Mouse (Mus musculus) forebrain, embryonic 11.5 days (tissue): ENCODE results near the gene Rnf166. TPM values are rescaled to one million over a fixed set of nuclear protein-coding genes. Genes with fewer than 3 reads are reported as not detected.
A peak's percentile ranks its signal among the peaks of the same experiment; 100 is the strongest.

Experiments used
- ATAC-seq: fragments of 200-750 bp; cut with Nextera tagmentation; replicated peaks from 2 replicates; pipeline ENCODE4 v1.8.0; 2017; ENCODE audit warnings: moderate TSS enrichment; ENCODE audit not compliant: low FRiP score
- DNase-seq: peaks from one replicate; pipeline ENCODE4 v3.0.0-alpha.2; 2017; ENCODE audit warnings: low spot score
- H3K27ac ChIP-seq: fragments of 300-500 bp; sonication (generic); 2 replicates; pipeline ENCODE4 v1.5.1; 2014; ENCODE audit warnings: low read depth, low read length
- H3K27me3 ChIP-seq: fragments of 300-500 bp; sonication (generic); 2 replicates; pipeline ENCODE4 v1.6.1; 2014; ENCODE audit warnings: mild to moderate bottlenecking, low read length, mixed read lengths; ENCODE audit not compliant: control insufficient read depth, insufficient read depth
- H3K36me3 ChIP-seq: fragments of 300-500 bp; sonication (generic); 2 replicates; pipeline ENCODE4 v1.6.1; 2014; ENCODE audit warnings: mild to moderate bottlenecking, low read length, moderate library complexity, mixed read lengths; ENCODE audit not compliant: control insufficient read depth, insufficient read depth
- H3K4me1 ChIP-seq: fragments of 300-500 bp; sonication (generic); replicated peaks from 2 replicates; pipeline ENCODE4 v1.6.1; 2014; ENCODE audit warnings: low read length, mixed read lengths; ENCODE audit not compliant: control insufficient read depth, insufficient read depth
- H3K4me2 ChIP-seq: fragments of 300-500 bp; sonication (generic); 2 replicates; pipeline ENCODE4 v1.6.1; 2014; ENCODE audit warnings: low read depth, mild to moderate bottlenecking, low read length, moderate library complexity, mixed read lengths; ENCODE audit not compliant: severe bottlenecking
- H3K4me3 ChIP-seq: fragments of 300-500 bp; sonication (generic); 2 replicates; pipeline ENCODE4 v1.5.1; 2014; ENCODE audit warnings: low read depth, low read length
- H3K9ac ChIP-seq: fragments of 300-500 bp; sonication (generic); 2 replicates; pipeline ENCODE4 v1.6.1; 2014; ENCODE audit warnings: low read length
- H3K9me3 ChIP-seq: fragments of 300-500 bp; sonication (generic); 2 replicates; pipeline ENCODE4 v1.6.1; 2016; ENCODE audit warnings: low read length, mixed read lengths; ENCODE audit not compliant: control insufficient read depth
- WGBS: fragments of 180-500 bp; shearing (Covaris S2); extraction: QIAGEN DNeasy Blood & Tissue Kit; methylation state at CpG from one replicate; pipeline ENCODE4 v1.1.7; 2014; 5-methylcytosine and 5-hydroxymethylcytosine counted together
- polyA plus RNA-seq: library from polyadenylated mRNA; unstranded; fragments of >200 nt; fragmentation: Nextera tagmentation; extraction: Ambion mirVana; gene quantifications from 2 replicates; pipeline ENCODE4 v1.2.1, GENCODE M21; 2014

Gene Rnf166
- polyA plus RNA-seq, 1 experiment from 2014 or later, result 31.2 TPM

DNA sequence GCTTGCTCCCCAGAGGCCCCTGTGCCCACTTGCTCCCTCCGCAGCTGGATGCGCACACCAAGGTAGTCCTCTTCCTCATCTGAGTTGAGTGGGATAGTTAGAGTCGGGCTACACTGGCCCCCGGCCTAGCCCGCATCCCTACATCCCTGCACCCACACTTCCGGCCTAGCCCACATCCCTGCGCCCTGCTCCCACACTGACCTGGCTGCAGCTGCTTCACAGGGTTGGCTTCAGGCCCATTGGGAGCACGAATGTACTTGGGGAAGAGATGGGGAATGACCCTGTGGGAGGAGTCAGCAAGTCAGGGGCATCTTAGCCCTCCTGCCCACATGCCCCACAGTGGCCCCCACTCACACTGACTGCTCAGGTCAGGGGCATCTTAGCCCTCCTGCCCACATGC lies 6.6 kb upstream of the Rnf166 start:
- Histone ChIP-seq H3K4me2 (no peak overlapping the region), H3K27ac (no peak overlapping the region), H3K4me3 (no peak overlapping the region), H3K27me3 (no peaks in the 10 kb centered on the region), H3K9ac (no peak overlapping the region), H3K4me1 (no peaks in the 10 kb centered on the region), H3K36me3 (peaks cover 9% of the 10 kb centered on the region), H3K9me3 (no peaks in the 10 kb centered on the region)
- 96% methylated on average over 8 of the region's 8 CpGs for WGBS
- no peak for DNase-seq
- no peak for ATAC-seq

DNA sequence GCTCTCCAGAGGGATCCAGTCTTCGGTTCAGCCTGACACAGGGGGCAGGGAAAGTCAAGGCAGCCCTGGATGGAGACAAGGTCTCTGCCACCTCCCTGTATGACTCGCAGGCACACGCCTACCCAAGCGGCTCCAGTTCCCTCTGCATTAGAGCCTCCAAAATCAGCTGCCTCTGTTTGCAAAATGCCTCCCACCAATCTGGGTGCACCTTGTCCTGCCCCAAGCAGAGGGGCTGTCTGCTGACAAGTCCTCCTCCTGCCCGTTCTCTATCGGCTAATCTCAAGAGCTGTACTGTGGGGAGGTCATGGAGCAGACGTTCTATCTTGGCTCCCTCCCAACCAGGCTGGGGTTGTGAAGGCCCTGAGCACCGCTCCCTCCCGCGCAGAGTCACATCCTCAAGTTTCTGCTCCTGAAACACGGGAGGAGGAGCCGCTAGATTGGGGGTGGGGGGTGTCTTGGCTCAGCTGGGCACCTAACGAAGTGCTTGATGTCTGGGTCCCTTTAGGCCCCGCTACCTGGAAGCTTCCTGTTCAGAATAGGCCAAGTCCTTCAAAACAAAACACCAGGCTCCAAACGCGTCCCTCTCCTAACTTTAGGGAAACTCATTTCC lies 808 bp downstream of the Rnf166 start:
- H3K4me1 ChIP-seq, result peaks cover 10% of the 10 kb centered on the region
- 0 out of 2 replicates have a peak, but pooled peaks have one; percentile 11 for ATAC-seq
- no peak overlapping the region for H3K27ac ChIP-seq

DNA sequence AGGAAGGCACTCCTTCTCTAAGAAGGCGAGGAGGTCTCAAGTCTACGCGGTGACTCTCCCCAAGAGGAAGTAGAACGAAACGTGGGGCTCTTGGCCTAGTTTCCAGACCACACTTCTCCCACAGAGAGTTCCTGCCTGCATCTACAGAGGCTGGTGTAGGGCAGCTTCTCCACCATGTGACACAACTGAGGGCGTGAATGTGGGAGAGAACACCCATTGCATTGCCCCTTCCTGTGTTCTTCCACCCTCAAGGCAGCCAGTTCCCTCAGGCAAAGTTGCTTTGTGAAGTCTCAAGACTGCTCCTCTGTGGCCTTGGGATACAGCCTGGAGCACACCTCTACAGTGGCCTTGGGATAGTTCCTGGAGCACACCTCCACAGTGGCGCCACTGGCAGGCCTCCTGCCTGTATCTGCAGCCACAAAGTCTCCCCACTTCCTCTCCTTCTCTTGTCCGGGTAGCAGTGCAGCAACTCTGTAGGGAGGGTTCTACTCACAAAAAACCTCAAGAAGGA lies 1.9 kb downstream of the Rnf166 start:
- Histone ChIP-seq H3K27ac (no peak overlapping the region), H3K9ac (no peak overlapping the region), H3K27me3 (no peaks in the 10 kb centered on the region), H3K36me3 (no peaks in the 10 kb centered on the region; the same call in 1 of the 2 replicates), H3K9me3 (no peaks in the 10 kb centered on the region), H3K4me2 (no peak overlapping the region), H3K4me1 (peaks cover 10% of the 10 kb centered on the region), H3K4me3 (no peak overlapping the region)
- no peak for DNase-seq
- WGBS, result 88% methylated on average over 8 of the region's 8 CpGs
- no peak for ATAC-seq

More for the DNA sequence above, 808 bp downstream of the Rnf166 start:
- Histone ChIP-seq H3K36me3 (no peaks in the 10 kb centered on the region; the same call in 1 of the 2 replicates), H3K9ac (peak overlapping the region; percentile 90), H3K27me3 (no peaks in the 10 kb centered on the region), H3K9me3 (no peaks in the 10 kb centered on the region), H3K4me2 (peak overlapping the region; percentile 74), H3K4me3 (peak overlapping the region; percentile 99)
- WGBS, result 19% methylated on average over 16 of the region's 16 CpGs
- no peak for DNase-seq

DNA sequence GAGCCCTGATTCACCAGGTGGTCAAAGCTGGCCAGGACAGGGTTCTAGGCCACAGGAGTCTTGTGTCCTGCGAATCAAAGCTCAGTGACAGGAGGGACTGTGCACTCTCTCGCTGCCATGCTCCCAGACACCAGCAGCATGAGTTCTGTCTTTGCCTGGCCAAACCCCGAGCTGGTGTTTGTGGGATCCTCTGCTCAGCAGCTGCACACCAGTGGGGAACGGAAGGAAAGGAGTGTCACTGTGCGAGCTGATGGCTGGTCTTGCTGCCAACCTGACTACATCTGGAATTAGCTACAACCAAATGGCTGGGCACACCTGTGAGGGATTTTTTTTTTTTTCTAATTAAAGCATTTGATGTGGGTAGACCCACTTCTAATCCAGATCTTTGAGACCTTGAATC lies 5.2 kb downstream of the Rnf166 start:
- Histone ChIP-seq H3K9me3 (no peaks in the 10 kb centered on the region), H3K9ac (no peak overlapping the region), H3K4me1 (peaks cover 7% of the 10 kb centered on the region), H3K27me3 (no peaks in the 10 kb centered on the region), H3K4me3 (no peak overlapping the region), H3K36me3 (no peaks in the 10 kb centered on the region), H3K27ac (no peak overlapping the region), H3K4me2 (no peak overlapping the region)
- 86% methylated on average over 5 of the region's 5 CpGs for WGBS
- DNase-seq, result no peak
- ATAC-seq, result no peak

DNA sequence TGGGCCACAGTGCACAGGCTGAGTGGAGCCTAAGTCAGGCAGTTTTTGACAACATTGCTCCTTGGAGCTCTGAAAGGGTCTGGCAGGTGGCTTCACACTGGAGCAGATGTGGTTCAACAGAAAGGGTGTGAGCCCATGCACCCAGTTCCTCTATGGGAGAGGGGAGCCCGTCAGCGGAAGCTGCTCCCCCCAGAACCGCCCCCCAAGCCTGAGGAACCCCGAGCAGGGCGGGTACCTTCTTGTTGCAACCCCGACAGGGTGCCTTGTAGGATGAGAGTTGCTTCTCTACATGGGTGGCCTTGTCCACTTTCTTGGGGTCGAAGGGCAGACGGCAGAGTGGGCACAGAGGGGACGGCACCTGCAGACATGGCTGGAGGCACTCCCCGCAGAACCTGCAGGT lies 5.9 kb downstream of the Rnf166 start:
- Histone ChIP-seq H3K4me2 (no peak overlapping the region), H3K27ac (no peak overlapping the region), H3K9ac (no peak overlapping the region), H3K27me3 (no peaks in the 10 kb centered on the region), H3K4me3 (no peak overlapping the region), H3K9me3 (no peaks in the 10 kb centered on the region), H3K4me1 (peaks cover 5% of the 10 kb centered on the region), H3K36me3 (no peaks in the 10 kb centered on the region)
- WGBS, result 87% methylated on average over 10 of the region's 10 CpGs
- ATAC-seq (no peak), DNase-seq (no peak)

DNA sequence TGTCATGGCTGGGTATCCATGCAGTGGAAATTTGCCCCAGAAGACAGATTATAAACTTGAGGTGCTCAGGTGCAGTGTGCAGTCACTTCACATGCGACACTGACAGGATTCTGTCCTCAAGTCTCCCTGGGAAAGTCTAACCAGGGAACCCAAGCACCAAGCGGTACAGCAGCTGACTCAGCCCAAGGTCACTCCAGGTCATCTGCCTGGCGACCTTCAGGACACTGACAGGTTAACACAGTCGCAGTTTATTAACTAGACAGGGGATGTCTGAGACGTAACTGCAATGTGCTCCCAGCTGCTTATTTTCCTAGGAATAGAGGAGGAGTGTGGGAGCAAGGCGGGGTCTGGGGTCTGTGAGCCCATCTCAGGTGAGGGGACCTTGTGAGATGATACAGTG lies 6.5 kb downstream of the Rnf166 start:
- no peak for ATAC-seq
- H3K4me2 ChIP-seq, result no peak overlapping the region
- H3K27ac ChIP-seq, result no peak overlapping the region
- H3K4me1 ChIP-seq, result no peaks in the 10 kb centered on the region
- no peak overlapping the region for H3K9ac ChIP-seq
- 80% methylated on average over 6 of the region's 6 CpGs for WGBS
- DNase-seq, result no peak
- no peaks in the 10 kb centered on the region for H3K9me3 ChIP-seq
- no peaks in the 10 kb centered on the region for H3K36me3 ChIP-seq
- H3K4me3 ChIP-seq, result no peak overlapping the region
- no peaks in the 10 kb centered on the region for H3K27me3 ChIP-seq

DNA sequence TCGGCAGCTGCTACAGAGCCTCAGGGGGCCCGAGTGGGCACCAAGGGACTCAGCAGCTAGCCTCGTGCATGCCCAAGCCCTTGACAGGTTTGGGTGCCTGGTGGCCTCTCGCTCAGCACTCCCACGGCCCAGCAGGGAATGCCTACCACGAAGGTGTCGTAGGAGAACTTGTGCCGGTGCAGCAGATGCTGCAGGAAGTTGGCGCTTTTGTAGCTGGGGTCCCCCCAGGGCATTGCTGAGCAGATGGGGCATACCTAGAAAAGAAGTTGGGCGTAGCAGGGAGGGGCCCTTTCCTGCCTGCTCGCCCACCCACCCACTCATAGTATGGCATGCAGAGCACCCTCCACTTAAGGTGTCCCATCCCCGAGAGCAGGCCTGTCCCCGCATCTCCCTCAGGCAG lies 8.0 kb downstream of the Rnf166 start:
- no peaks in the 10 kb centered on the region for H3K4me1 ChIP-seq
- no peaks in the 10 kb centered on the region for H3K9me3 ChIP-seq
- H3K9ac ChIP-seq, result no peak overlapping the region
- H3K36me3 ChIP-seq, result no peaks in the 10 kb centered on the region
- DNase-seq (no peak), ATAC-seq (no peak)
- WGBS, result 90% methylated on average over 13 of the region's 13 CpGs
- H3K4me3 ChIP-seq, result no peak overlapping the region
- H3K27me3 ChIP-seq, result no peaks in the 10 kb centered on the region
- H3K4me2 ChIP-seq, result no peak overlapping the region
- no peak overlapping the region for H3K27ac ChIP-seq

DNA sequence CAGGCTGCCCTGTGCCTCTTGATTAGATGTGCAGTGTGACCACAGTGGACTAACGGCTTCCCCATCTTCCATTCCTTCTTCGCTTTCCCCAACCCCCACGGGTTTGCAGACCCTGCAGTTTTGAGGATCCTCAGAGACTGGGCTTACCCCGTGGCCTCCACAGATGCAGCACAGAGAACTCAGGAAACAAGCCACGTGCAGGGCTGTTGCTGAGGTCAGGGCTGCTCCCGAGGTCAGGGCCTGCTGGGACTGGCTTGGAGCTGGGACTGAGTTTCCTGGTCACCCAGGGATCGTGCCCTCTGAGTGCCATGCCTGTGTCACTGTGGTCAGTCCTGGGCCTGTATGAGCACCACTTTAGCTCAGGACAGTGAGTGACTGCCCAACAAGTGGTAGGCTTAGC lies 10.9 kb downstream of the Rnf166 start:
- 75% methylated on average over 7 of the region's 7 CpGs for WGBS
- no peak overlapping the region for H3K9ac ChIP-seq
- H3K27me3 ChIP-seq, result peaks cover 20% of the 10 kb centered on the region
- H3K4me1 ChIP-seq, result peaks cover 7% of the 10 kb centered on the region
- H3K4me2 ChIP-seq, result no peak overlapping the region
- H3K36me3 ChIP-seq, result no peaks in the 10 kb centered on the region
- DNase-seq (no peak), ATAC-seq (no peak)
- no peak overlapping the region for H3K27ac ChIP-seq
- no peaks in the 10 kb centered on the region for H3K9me3 ChIP-seq
- no peak overlapping the region for H3K4me3 ChIP-seq
